Mouse (Mus musculus) hindbrain, embryonic 13.5 days (tissue): Measurements from ENCODE around the gene 9430015G10Rik. TPM values are rescaled to one million over a fixed set of nuclear protein-coding genes. Genes with fewer than 3 reads are reported as not detected.

Experiments used
- ATAC-seq: fragments of 200-750 bp; cut with Nextera tagmentation; 2 replicates; pipeline ENCODE4 v1.8.0; 2017; ENCODE audit warnings: moderate TSS enrichment; ENCODE audit not compliant: low FRiP score
- H3K27ac ChIP-seq: fragments of 300-500 bp; sonication (generic); 2 replicates; pipeline ENCODE4 v1.5.1; 2015; ENCODE audit warnings: inconsistent platforms, mild to moderate bottlenecking, moderate library complexity
- H3K27me3 ChIP-seq: fragments of 300-500 bp; sonication (generic); 2 replicates; pipeline ENCODE4 v1.6.1; 2015; ENCODE audit warnings: mild to moderate bottlenecking, inconsistent platforms
- H3K36me3 ChIP-seq: fragments of 300-500 bp; sonication (generic); 2 replicates; pipeline ENCODE4 v1.6.1; 2015; ENCODE audit warnings: mild to moderate bottlenecking, inconsistent platforms
- H3K4me1 ChIP-seq: fragments of 300-500 bp; sonication (generic); replicated peaks from 2 replicates; pipeline ENCODE4 v1.6.1; 2015; ENCODE audit warnings: inconsistent platforms
- H3K4me2 ChIP-seq: fragments of 300-500 bp; sonication (generic); 2 replicates; pipeline ENCODE4 v1.6.1; 2015; ENCODE audit warnings: inconsistent platforms, mild to moderate bottlenecking, moderate library complexity
- H3K4me3 ChIP-seq: fragments of 300-500 bp; sonication (generic); 2 replicates; pipeline ENCODE4 v1.5.1; 2015; ENCODE audit warnings: mild to moderate bottlenecking, inconsistent platforms
- H3K9ac ChIP-seq: fragments of 300-500 bp; sonication (generic); 2 replicates; pipeline ENCODE4 v1.6.1; 2015; ENCODE audit warnings: mild to moderate bottlenecking, inconsistent platforms
- H3K9me3 ChIP-seq: fragments of 300-500 bp; sonication (generic); 2 replicates; pipeline ENCODE4 v1.6.1; 2016; ENCODE audit warnings: inconsistent platforms
- WGBS: fragments of 180-500 bp; shearing (Covaris S2); methylation state at CpG from one replicate; pipeline ENCODE4 v1.1.7; 2015; 5-methylcytosine and 5-hydroxymethylcytosine counted together
- polyA plus RNA-seq: library from polyadenylated mRNA; unstranded; fragments of >200 nt; fragmentation: Nextera tagmentation; extraction: Ambion mirVana; gene quantifications from 2 replicates; pipeline ENCODE4 v1.2.1, GENCODE M21; 2015

9430015G10Rik gene
- polyA plus RNA-seq, 1 experiment from 2014 or later, result 32.7 TPM

DNA sequence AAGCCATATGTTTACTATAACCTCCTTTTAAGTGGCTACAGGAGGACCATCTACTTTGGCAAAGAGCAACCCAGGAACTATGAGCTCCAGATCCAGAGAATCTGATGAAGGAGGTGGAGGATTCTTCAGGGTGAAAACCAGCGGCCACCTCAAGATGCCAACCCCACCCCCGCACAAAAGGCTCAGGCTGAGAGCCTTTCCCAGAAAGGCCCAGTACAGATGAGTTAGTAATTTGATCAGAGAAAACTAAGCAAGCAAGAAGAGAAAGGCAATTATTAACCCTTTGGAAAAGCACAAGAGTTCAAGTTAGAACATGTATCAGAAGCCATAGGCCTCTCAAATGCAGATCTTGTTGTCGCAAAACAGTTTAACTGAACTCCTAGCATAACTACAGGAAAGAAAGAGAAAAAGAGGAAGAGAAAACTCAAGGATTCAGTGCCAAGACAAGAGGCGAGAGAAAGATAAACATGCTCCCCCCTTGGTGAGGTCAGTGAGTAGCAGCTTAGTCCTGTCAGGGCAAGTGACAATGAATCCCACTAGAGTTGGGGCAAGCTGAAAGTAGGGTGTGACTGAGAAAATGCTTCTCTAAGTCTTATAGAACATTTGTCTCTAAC is 27.1 kb upstream of the 9430015G10Rik start:
- ATAC-seq, result no peak
- WGBS, result 59% methylated on average over 4 of the region's 4 CpGs
- no peaks in the 10 kb centered on the region for H3K36me3 ChIP-seq

DNA sequence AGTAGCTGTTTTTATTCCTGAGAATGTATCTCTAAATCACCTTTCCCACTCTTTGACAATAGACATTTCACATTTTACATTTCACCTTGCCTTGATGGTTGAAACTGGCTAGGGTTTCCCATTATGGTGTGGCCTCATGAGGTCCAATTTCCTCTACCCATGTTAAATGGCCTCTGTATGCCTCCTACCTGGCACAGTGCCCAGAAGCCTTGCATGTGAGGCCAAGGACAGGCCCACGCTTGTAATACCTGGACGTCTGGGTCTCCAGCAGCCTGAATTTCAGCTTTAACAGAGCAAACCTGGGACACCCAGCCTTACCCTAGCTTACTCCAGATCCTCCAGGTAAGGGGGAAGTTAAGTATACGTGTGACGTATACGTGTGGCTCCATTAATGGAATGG is 26.4 kb upstream of the 9430015G10Rik start:
- Histone ChIP-seq H3K9ac (no peak overlapping the region), H3K4me1 (no peaks in the 10 kb centered on the region; the same call in 1 of the 2 replicates), H3K27ac (no peak overlapping the region), H3K27me3 (peaks cover 10% of the 10 kb centered on the region), H3K9me3 (no peaks in the 10 kb centered on the region), H3K4me2 (no peak overlapping the region), H3K4me3 (no peak overlapping the region), H3K36me3 (no peaks in the 10 kb centered on the region)
- ATAC-seq, result no peak
- 76% methylated on average over 5 of the region's 5 CpGs for WGBS

More for the DNA sequence above, 27.1 kb upstream of the 9430015G10Rik start:
- Histone ChIP-seq H3K27me3 (peaks cover 16% of the 10 kb centered on the region), H3K4me1 (peaks cover 6% of the 10 kb centered on the region), H3K4me2 (no peak overlapping the region), H3K9ac (no peak overlapping the region), H3K9me3 (no peaks in the 10 kb centered on the region), H3K27ac (no peak overlapping the region), H3K4me3 (no peak overlapping the region)

GRCm38 (mm10) chr4:156084096-156084879 is 25.5 kb upstream of the 9430015G10Rik start:
- 81% methylated on average over 9 of the region's 9 CpGs for WGBS
- H3K4me3 ChIP-seq, result no peak overlapping the region
- H3K36me3 ChIP-seq, result no peaks in the 10 kb centered on the region
- no peak overlapping the region for H3K4me2 ChIP-seq
- H3K27me3 ChIP-seq, result peaks cover 5% of the 10 kb centered on the region; the same call in 1 of the 2 replicates
- no peaks in the 10 kb centered on the region for H3K4me1 ChIP-seq
- no peaks in the 10 kb centered on the region for H3K9me3 ChIP-seq
- no peak overlapping the region for H3K9ac ChIP-seq
- no peak for ATAC-seq
- no peak overlapping the region for H3K27ac ChIP-seq

- Histone ChIP-seq H3K9me3 (no peaks in the 10 kb centered on the region), H3K4me1 (no peaks in the 10 kb centered on the region), H3K27me3 (peaks cover 5% of the 10 kb centered on the region; the same call in 1 of the 2 replicates), H3K27ac (no peak overlapping the region), H3K9ac (no peak overlapping the region), H3K4me2 (no peak overlapping the region), H3K36me3 (no peaks in the 10 kb centered on the region), H3K4me3 (no peak overlapping the region)
- 85% methylated on average over 8 of the region's 8 CpGs for WGBS
- no peak for ATAC-seq
Observed at GRCm38 (mm10) chr4:156085256-156085655, 24.5 kb upstream of the 9430015G10Rik start.

- no peak for ATAC-seq
- 44% methylated on average over 5 of the region's 5 CpGs for WGBS
- Histone ChIP-seq H3K4me1 (no peaks in the 10 kb centered on the region), H3K9ac (no peak overlapping the region), H3K27ac (no peak overlapping the region), H3K36me3 (no peaks in the 10 kb centered on the region), H3K4me2 (no peak overlapping the region), H3K9me3 (no peaks in the 10 kb centered on the region), H3K27me3 (no peaks in the 10 kb centered on the region), H3K4me3 (no peak overlapping the region)
Observed at GRCm38 (mm10) chr4:156087398-156088087, 22.2 kb upstream of the 9430015G10Rik start.

DNA sequence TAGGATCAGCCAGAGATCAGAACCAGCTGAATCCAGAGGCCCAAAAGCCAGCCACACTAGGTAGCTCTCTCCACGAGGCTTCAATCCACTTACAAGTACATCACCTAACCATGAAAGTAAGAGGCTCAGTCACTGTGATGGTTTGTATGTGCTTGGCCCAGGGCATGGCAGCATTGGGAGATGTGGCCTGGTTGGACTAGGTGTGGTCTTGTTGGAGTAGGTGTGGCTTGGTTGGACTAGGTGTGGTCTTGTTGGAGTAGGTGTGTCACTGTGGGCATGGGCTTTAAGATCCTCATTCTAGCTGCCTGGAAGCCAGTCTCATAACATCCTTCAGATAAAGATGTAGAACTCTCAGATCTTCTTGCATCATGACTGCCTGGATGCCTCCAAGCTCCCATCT is 18.5 kb upstream of the 9430015G10Rik start:
- H3K27me3 ChIP-seq, result no peaks in the 10 kb centered on the region
- ATAC-seq, result no peak
- no peak overlapping the region for H3K4me3 ChIP-seq
- no peak overlapping the region for H3K9ac ChIP-seq
- H3K4me2 ChIP-seq, result no peak overlapping the region
- H3K9me3 ChIP-seq, result no peaks in the 10 kb centered on the region
- H3K4me1 ChIP-seq, result no peaks in the 10 kb centered on the region
- H3K36me3 ChIP-seq, result no peaks in the 10 kb centered on the region
- H3K27ac ChIP-seq, result no peak overlapping the region
- WGBS, result 64% methylated on average over 1 of the region's 1 CpGs

DNA sequence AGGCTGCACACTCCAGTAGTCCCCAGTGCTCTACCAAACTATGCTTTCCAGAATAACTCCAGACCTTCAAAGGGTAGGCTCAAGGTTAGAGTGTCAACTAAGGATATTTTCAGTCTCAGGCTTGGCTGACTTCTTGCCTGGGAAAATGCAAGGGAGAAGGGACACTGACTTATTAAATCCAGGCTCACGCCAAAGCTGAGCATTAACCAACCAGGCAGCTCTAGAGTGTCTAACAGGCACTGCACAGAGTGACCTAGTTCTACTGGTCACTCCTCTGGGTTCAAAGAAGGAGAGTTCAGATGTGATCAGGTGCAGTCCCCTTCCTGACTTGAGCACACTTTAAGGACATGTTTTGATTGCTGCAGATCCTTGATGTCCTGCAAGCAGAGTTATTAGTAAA is 17.0 kb upstream of the 9430015G10Rik start:
- 86% methylated on average over 1 of the region's 1 CpGs for WGBS
- Histone ChIP-seq H3K9ac (no peak overlapping the region), H3K36me3 (no peaks in the 10 kb centered on the region), H3K4me2 (no peak overlapping the region), H3K27ac (no peak overlapping the region), H3K4me1 (no peaks in the 10 kb centered on the region), H3K9me3 (no peaks in the 10 kb centered on the region), H3K4me3 (no peak overlapping the region), H3K27me3 (no peaks in the 10 kb centered on the region)
- ATAC-seq, result no peak

- H3K27me3 ChIP-seq, result no peaks in the 10 kb centered on the region
- H3K4me2 ChIP-seq, result no peak overlapping the region
- 85% methylated on average over 5 of the region's 5 CpGs for WGBS
- no peak overlapping the region for H3K9ac ChIP-seq
- ATAC-seq, result no peak
- H3K9me3 ChIP-seq, result no peaks in the 10 kb centered on the region
- H3K4me3 ChIP-seq, result no peak overlapping the region
- no peak overlapping the region for H3K27ac ChIP-seq
- no peaks in the 10 kb centered on the region for H3K36me3 ChIP-seq
- no peaks in the 10 kb centered on the region for H3K4me1 ChIP-seq
Observed at GRCm38 (mm10) chr4:156093758-156094157, 16.0 kb upstream of the 9430015G10Rik start.

GRCm38 (mm10) chr4:156096191-156096590 is 13.6 kb upstream of the 9430015G10Rik start:
- Histone ChIP-seq H3K4me3 (no peak overlapping the region), H3K4me1 (no peaks in the 10 kb centered on the region), H3K36me3 (no peaks in the 10 kb centered on the region), H3K27me3 (no peaks in the 10 kb centered on the region), H3K9ac (no peak overlapping the region), H3K9me3 (no peaks in the 10 kb centered on the region), H3K27ac (no peak overlapping the region), H3K4me2 (no peak overlapping the region)
- ATAC-seq, result no peak
- 96% methylated on average over 1 of the region's 1 CpGs for WGBS

- no peaks in the 10 kb centered on the region for H3K9me3 ChIP-seq
- no peaks in the 10 kb centered on the region for H3K27me3 ChIP-seq
- WGBS, result 72% methylated on average over 9 of the region's 9 CpGs
- no peak overlapping the region for H3K9ac ChIP-seq
- no peaks in the 10 kb centered on the region for H3K4me1 ChIP-seq
- H3K4me3 ChIP-seq, result no peak overlapping the region
- H3K4me2 ChIP-seq, result no peak overlapping the region
- H3K36me3 ChIP-seq, result no peaks in the 10 kb centered on the region
- no peak overlapping the region for H3K27ac ChIP-seq
- no peak for ATAC-seq
Observed at GRCm38 (mm10) chr4:156097770-156098366, 11.9 kb upstream of the 9430015G10Rik start.

DNA sequence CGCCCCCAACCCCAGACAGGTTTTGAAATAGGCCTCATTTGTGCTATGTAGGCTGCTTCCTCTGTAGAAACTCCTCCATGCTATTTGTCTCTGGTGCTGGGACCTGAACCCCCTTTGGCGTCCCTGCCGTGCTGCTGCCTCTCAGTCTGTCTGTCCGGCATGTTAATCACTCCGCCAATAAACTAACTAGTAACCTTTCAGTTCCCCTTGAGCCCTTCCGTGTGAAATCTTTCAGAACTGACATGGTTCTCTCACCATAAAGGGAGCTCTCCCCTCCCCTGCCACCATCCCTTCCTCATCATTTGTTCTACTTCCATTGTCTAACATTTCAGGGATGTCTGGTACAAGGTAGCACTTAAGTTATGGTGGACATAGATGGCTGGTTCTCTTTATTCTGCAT is 10.4 kb upstream of the 9430015G10Rik start:
- WGBS, result 66% methylated on average over 6 of the region's 6 CpGs
- Histone ChIP-seq H3K27ac (no peak overlapping the region), H3K36me3 (no peaks in the 10 kb centered on the region), H3K4me1 (no peaks in the 10 kb centered on the region), H3K4me3 (no peak overlapping the region), H3K9me3 (no peaks in the 10 kb centered on the region), H3K4me2 (no peak overlapping the region), H3K27me3 (no peaks in the 10 kb centered on the region), H3K9ac (no peak overlapping the region)
- no peak for ATAC-seq

GRCm38 (mm10) chr4:156100501-156100900 is 9.3 kb upstream of the 9430015G10Rik start:
- Histone ChIP-seq H3K4me2 (no peak overlapping the region), H3K9ac (no peak overlapping the region), H3K9me3 (no peaks in the 10 kb centered on the region), H3K4me1 (no peaks in the 10 kb centered on the region), H3K36me3 (no peaks in the 10 kb centered on the region), H3K4me3 (no peak overlapping the region), H3K27ac (no peak overlapping the region), H3K27me3 (no peaks in the 10 kb centered on the region)
- WGBS, result 90% methylated on average over 5 of the region's 5 CpGs
- no peak for ATAC-seq
